Mouse (Mus musculus): ENCODE results near the gene Rptor. TPM values are rescaled to one million over a fixed set of nuclear protein-coding genes. Genes with fewer than 3 reads are reported as not detected.

Gene Rptor
- 10 to 100 TPM; 25.7 to 26.9 TPM for total RNA-seq (2021)
- long read RNA-seq, experiment 1, full-length matches to known transcripts: 3 of 18 reads
- long read RNA-seq, experiment 1, partial matches to known transcripts: 12 of 18 reads
- long read RNA-seq, experiment 1, other reads (novel, unspliced or antisense): 3 of 18 reads
- long read RNA-seq, experiment 2, full-length matches to known transcripts: 9 of 35 reads
- long read RNA-seq, experiment 2, partial matches to known transcripts: 20 of 35 reads
- long read RNA-seq, experiment 2, other reads (novel, unspliced or antisense): 6 of 35 reads

GRCm38 (mm10) chr11:119602763-119603526, at the start of gene Rptor:
TSS of gene Rptor (plus strand) at chr11:119602905.
- intact Hi-C loops (cut with DNase I; ENCODE audit: low total_unique reads): no loop called here
- peak; percentile 96 for DNase-seq

GRCm38 (mm10) chr11:119554706-119555105, 48.0 kb upstream of the Rptor start:
- intact Hi-C loops (cut with DNase I; ENCODE audit: low total_unique reads): no loop called here
- no peak for DNase-seq

GRCm38 (mm10) chr11:119555170-119555569, 47.5 kb upstream of the Rptor start:
- DNase-seq: no peak

GRCm38 (mm10) chr11:119557940-119558869, 44.5 kb upstream of the Rptor start:
- DNase-seq: no peak
- intact Hi-C loops (cut with DNase I; ENCODE audit: low total_unique reads): no loop called here

More at GRCm38 (mm10) chr11:119555170-119555569, 47.5 kb upstream of the Rptor start:
- intact Hi-C loops (cut with DNase I; ENCODE audit: low total_unique reads): no loop called here

GRCm38 (mm10) chr11:119558870-119559610, 43.7 kb upstream of the Rptor start:
- intact Hi-C loops (cut with DNase I; ENCODE audit: low total_unique reads): no loop called here
- DNase-seq: no peak

GRCm38 (mm10) chr11:119562286-119562685, 40.4 kb upstream of the Rptor start:
- DNase-seq: no peak
- intact Hi-C loops (cut with DNase I; ENCODE audit: low total_unique reads): no loop called here

GRCm38 (mm10) chr11:119563166-119563565, 39.5 kb upstream of the Rptor start:
- intact Hi-C loops (cut with DNase I; ENCODE audit: low total_unique reads): no loop called here

GRCm38 (mm10) chr11:119564383-119564782, 38.3 kb upstream of the Rptor start:
- no peak for DNase-seq
- intact Hi-C loops (cut with DNase I; ENCODE audit: low total_unique reads): no loop called here

More at GRCm38 (mm10) chr11:119563166-119563565, 39.5 kb upstream of the Rptor start:
- DNase-seq: no peak

- DNase-seq: no peak
- intact Hi-C loops (cut with DNase I; ENCODE audit: low total_unique reads): no loop called here
Measured at GRCm38 (mm10) chr11:119565021-119565420, 37.7 kb upstream of the Rptor start.

- DNase-seq: no peak
- intact Hi-C loops (cut with DNase I; ENCODE audit: low total_unique reads): no loop called here
Measured at GRCm38 (mm10) chr11:119565684-119566083, 37.0 kb upstream of the Rptor start.

- DNase-seq: no peak
- intact Hi-C loops (cut with DNase I; ENCODE audit: low total_unique reads): no loop called here
Measured at GRCm38 (mm10) chr11:119566188-119566587, 36.5 kb upstream of the Rptor start.

- no peak for DNase-seq
- intact Hi-C loops (cut with DNase I; ENCODE audit: low total_unique reads): no loop called here
Measured at GRCm38 (mm10) chr11:119572316-119573010, 30.2 kb upstream of the Rptor start.

- DNase-seq: no peak
- intact Hi-C loops (cut with DNase I; ENCODE audit: low total_unique reads): no loop called here
Measured at GRCm38 (mm10) chr11:119576855-119577254, 25.9 kb upstream of the Rptor start.

- intact Hi-C loops (cut with DNase I; ENCODE audit: low total_unique reads): no loop called here
- no peak for DNase-seq
Measured at GRCm38 (mm10) chr11:119577721-119578120, 25.0 kb upstream of the Rptor start.

- intact Hi-C loops (cut with DNase I; ENCODE audit: low total_unique reads): no loop called here
- DNase-seq: no peak
Measured at GRCm38 (mm10) chr11:119586511-119586910, 16.2 kb upstream of the Rptor start.

- intact Hi-C loops (cut with DNase I; ENCODE audit: low total_unique reads): no loop called here
- DNase-seq: no peak
Measured at GRCm38 (mm10) chr11:119587112-119587511, 15.6 kb upstream of the Rptor start.

- DNase-seq: no peak
- intact Hi-C loops (cut with DNase I; ENCODE audit: low total_unique reads): no loop called here
Measured at GRCm38 (mm10) chr11:119589242-119589641, 13.5 kb upstream of the Rptor start.

GRCm38 (mm10) chr11:119593966-119594365, 8.7 kb upstream of the Rptor start:
- no peak for DNase-seq
- intact Hi-C loops (cut with DNase I; ENCODE audit: low total_unique reads): no loop called here

GRCm38 (mm10) chr11:119598856-119599255, 3.8 kb upstream of the Rptor start:
- intact Hi-C loops (cut with DNase I; ENCODE audit: low total_unique reads): no loop called here
- no peak for DNase-seq

All from gastrocnemius, postnatal 14 days (tissue).